Mouse (Mus musculus) heart, adult 2 months (tissue): ENCODE results near the gene Peli1.

Experiments used
- CTCF ChIP-seq: fragments of 200-600 bp; IDR thresholded peaks from 2 replicates; pipeline ENCODE4 v1.8.1; 2022; ENCODE audit warnings: antibody characterized with exemption, mild to moderate bottlenecking, moderate library complexity
- EP300 ChIP-seq: fragments of 200-500 bp; IDR thresholded peaks from 2 replicates; pipeline ENCODE4 v1.6.1; 2011; ENCODE audit warnings: low read depth, low read length, control low read depth; ENCODE audit not compliant: insufficient read depth

- TF ChIP-seq CTCF = no peak
- TF ChIP-seq EP300 = no peak
Observed at GRCm38 (mm10) chr11:21172281-21172680, 81.2 kb downstream of the Peli1 start.
